Mouse (Mus musculus): ENCODE results near the gene Pnpla6. TPM values are rescaled to one million over a fixed set of nuclear protein-coding genes. Genes with fewer than 3 reads are reported as not detected.

Pnpla6 gene
- 40.4 and 43.1 TPM in 2 replicates for polyA plus RNA-seq (2015; fragmentation: Nextera tagmentation; extraction: Ambion mirVana)

DNA sequence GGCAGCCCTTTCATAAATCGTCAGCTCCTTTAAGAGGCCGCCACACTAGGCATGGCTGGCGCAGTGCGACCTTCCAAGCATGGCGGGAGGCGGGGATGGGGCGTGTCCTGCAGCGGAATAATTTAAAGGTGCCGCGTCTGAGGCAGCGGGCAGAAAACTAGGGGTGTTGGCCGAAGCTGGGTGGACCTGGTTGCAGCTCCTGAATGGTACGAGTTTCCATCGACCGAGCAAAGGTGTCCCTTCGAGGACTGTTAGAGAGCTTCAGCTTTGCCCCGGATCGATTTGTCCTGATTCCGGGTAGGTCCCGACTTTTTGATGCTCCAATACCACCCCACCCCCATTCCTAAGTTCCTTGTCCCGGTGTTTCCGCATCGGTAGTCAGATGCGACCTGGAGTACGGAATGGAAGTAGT lies at the start of gene Pnpla6:
Gene Pnpla6 (plus strand): TSS at position 125 of the 412 bp plus-strand sequence.

DNA sequence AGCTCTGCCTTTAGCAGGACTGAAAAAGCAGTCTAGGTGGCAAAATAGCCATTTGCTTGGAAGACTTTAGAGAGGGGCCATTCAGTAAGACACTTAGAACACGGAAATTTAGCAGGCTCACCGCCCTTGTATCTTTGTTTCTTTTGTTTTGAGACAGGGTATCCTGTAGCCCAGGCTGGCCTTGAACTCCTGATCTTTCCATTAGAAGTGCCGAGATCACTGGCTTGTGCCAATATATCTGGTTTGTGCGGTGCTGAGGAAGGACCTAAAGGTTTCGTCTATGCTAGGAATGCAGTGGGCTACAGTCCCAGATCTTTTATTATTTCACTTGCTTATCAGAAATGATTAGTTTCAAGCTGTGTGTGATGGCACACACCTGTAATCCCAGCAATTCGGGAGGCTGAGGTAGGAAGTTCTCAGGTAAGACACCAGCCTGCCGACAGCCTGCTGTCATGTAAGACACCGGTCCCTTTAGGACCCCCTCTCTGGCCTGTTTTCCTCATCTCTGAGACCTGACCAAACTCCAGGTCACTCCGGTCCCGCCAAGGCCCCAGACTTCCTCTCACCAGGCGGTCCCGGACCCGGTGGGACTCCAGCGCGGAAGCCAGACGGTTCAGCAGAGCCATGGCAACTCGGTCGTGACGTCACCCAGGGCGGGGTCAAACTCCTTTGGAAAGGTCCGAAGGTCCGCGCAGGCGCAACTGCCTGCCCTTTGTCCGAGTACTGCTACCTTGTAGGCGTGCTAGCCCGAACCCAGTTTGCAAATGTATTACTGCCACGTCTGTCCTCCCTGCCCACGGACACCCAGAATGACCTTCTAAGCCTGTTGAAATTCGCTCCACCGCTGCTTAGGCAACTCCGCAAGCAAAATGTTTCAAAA lies 47.9 kb upstream of the Pnpla6 start, which contains the start of gene Pex11g:
Gene Pex11g (minus strand): TSS at position 675 of the 880 bp plus-strand sequence.

DNA sequence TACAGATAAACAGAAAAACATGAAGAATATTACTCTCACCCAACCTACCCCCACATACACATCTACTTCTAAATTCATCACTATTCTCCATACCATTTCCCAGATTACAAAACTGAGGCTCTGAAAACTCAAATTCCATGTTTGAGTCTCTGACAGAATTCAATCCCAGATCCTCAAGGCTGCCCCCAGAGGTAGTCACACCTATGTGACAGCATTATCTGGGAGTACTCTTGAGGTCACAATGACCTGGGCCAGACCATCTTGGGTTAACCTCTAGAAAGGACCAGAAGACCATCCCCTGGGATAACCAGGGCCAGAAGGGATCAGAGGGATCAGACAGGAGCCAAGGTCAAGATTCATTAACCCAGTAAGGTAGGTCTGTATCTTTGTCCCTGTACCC lies 44.6 kb upstream of the Pnpla6 start, which contains the start of gene Tex45:
Gene Tex45 (plus strand): TSS at position 301 of the 400 bp plus-strand sequence.

DNA sequence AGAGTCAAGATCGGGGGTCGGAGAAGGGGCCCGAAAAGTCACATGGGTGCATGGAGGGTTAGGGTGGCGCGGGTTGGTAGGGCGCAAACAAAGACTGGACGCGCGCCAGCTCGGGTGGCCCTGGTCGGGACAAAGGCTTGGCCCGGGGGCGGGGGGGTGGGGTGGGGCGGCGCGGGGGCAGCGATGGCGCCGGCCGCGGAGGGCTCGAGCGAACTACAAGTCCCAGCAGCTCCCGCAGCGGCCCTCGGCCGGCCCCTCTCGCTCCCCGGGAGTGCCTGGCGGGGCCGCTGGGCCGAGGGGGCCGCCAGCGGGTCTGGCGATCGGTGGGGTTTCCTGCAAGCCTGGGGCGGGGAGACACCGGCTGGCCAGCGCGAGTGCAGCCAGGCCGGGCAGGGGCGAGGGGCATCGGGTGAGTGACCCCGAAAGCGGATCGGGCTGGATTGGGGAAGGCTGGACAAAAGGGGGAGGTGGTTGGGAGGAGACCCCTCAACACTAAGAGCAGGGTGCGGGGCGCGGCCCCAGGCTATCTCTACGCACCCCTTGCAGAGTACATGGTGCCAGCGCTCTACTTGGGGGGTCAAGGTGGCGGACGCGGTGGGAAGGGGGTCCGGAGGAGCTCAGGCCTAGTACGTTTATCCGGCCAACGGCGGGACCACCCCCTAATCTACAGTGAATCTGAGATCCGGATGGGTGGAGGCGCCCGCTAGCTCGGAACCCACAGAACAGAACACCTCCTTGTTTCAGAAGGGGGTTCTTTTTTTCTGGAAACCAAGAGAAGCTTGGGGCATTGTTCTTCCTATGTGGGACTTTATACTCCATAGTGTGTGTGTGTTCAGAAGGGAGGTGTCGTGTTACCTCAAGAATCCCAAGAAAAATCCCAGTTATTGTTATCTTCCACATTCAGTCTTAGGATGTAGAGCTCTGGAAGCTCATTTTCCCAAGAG lies 22.0 kb upstream of the Pnpla6 start, which contains the start of gene Zfp358:
Gene Zfp358 (plus strand): TSS at position 238 of the 944 bp plus-strand sequence.

DNA sequence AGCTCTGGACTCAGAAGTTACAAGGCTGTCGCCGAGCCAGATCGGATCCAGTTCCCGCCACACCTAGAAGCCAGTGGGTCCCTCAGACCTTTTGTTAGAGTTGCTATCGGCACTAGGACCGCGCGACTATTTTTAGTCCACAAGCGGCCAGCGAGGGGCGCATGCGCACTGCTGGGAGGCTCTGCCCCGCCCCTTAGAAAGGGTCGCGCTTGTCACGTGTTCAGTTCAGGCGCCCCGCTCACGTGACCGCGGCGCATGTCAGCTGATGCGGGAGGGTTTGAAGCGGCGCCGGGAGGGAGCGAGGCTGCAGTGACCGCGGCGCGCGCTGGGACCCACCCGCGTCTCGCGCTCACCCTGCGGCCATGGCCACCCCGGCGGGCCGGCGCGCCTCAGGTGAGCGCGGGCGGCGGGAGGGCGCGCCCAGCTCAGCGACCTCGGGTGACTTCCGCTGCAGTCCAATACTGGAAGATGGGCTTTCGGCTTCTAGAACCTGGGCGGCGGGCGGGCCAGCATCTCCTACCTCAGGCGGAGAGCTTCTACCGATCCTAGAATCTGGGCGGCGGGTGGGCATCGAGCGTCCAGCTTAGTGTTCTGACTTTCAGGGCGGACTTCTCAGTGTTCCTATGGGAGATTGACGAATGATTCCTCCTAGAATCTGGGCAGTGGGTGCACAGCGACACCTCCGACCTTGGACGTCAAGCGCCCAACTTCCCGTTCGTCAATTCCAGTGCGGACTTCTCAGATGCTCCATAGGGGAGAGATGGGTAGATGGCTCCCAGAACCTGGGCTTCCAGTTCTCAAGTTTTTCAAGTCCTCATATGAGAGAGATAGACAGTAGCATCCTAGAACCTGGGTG lies 14.7 kb upstream of the Pnpla6 start, which contains the start of gene Mcoln1:
Gene Mcoln1 (plus strand): TSS at position 223 of the 856 bp plus-strand sequence.

DNA sequence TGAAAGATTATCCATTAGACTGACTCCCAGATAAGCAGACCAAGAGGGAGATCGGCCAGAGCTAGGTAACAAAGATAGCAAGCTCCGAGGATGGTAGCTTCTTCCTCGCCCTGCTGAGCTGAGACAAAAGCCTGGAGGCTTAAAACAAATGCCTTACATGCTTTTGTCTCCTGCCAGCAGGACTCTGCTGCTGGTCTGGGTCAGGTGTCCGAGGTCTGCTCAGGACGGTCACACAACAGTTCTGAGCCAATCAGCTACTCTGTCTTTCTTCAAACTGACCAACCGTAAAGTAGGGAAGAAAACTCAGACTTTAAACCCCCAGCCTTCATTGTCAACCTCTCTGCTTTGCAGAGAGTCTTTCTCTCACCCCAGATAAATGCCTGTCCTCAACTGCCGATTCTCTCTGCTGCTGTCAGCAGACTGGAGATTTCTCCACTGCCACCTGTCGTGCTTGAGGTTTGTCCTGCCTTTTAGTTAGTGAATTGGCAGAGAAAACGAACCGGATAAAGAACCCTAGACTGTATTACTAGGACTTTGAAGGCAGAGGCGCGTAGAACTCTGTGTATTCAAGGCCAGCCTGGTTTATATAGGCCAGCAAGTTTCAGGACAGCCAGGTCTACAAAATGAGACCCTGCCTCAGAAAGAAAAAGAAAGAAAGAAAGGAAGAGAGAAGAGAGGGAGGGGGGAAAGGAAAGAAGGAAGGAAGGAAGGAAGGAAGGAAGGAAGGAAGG lies 52.6 kb downstream of the Pnpla6 start, which contains the start of gene C330021F23Rik:
Gene C330021F23Rik (plus strand): TSS at position 350 of the 731 bp plus-strand sequence.

DNA sequence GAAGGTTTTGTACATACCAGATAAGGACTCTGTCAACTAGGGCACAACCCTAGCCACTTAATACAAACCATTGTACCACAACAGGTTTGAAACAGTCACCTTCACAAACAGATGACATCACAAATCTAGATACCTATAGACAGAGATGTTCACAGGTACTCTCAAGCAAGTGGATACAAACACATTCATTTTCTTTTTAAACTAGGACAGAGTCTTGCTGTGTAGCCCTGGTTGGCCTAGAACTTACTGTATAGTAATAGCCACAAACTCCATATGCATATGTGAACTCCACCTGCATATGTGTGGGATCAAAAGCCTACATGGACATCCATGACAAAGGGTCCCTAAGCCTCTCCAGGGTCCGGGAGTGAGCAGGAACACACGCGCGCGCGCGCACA lies 71.8 kb downstream of the Pnpla6 start, which contains the start of gene Camsap3:
Gene Camsap3 (plus strand): TSS at position 301 of the 398 bp plus-strand sequence.

Other genes starting within 250 kb of the Pnpla6 start
- gene Insr, start 235.8 kb upstream of the Pnpla6 start, polyA plus RNA-seq (2015; fragmentation: Nextera tagmentation; extraction: Ambion mirVana): 34.6 and 40.9 TPM in 2 replicates
- gene A430078G23Rik, start 162.0 kb upstream of the Pnpla6 start, polyA plus RNA-seq (2015; fragmentation: Nextera tagmentation; extraction: Ambion mirVana): 0.17 TPM in 1 of 2 replicates, not detected in the other
- 6.7 and 8.3 TPM in 2 replicates for gene Arhgef18, start 122.4 kb upstream of the Pnpla6 start, polyA plus RNA-seq (2015; fragmentation: Nextera tagmentation; extraction: Ambion mirVana)
- gene Pex11g, start 47.7 kb upstream of the Pnpla6 start, polyA plus RNA-seq (2015; fragmentation: Nextera tagmentation; extraction: Ambion mirVana): 2.4 and 3.3 TPM in 2 replicates
- 0.67 and 1.0 TPM in 2 replicates for gene Tex45, start 44.5 kb upstream of the Pnpla6 start, polyA plus RNA-seq (2015; fragmentation: Nextera tagmentation; extraction: Ambion mirVana)
- gene Zfp358, start 22.2 kb upstream of the Pnpla6 start, polyA plus RNA-seq (2015; fragmentation: Nextera tagmentation; extraction: Ambion mirVana): 44.1 and 45.6 TPM in 2 replicates
- 81.0 and 92.5 TPM in 2 replicates for gene Mcoln1, start 14.9 kb upstream of the Pnpla6 start, polyA plus RNA-seq (2015; fragmentation: Nextera tagmentation; extraction: Ambion mirVana)
- gene C330021F23Rik, start 52.6 kb downstream of the Pnpla6 start, polyA plus RNA-seq (2015; fragmentation: Nextera tagmentation; extraction: Ambion mirVana): 0.53 TPM in 1 of 2 replicates, not detected in the other
- 36.5 and 42.6 TPM in 2 replicates for gene Camsap3, start 71.9 kb downstream of the Pnpla6 start, polyA plus RNA-seq (2015; fragmentation: Nextera tagmentation; extraction: Ambion mirVana)
- gene Xab2, start 105.9 kb downstream of the Pnpla6 start, polyA plus RNA-seq (2015; fragmentation: Nextera tagmentation; extraction: Ambion mirVana): 33.8 and 39.0 TPM in 2 replicates
- gene Pet100, start 106.2 kb downstream of the Pnpla6 start, polyA plus RNA-seq (2015; fragmentation: Nextera tagmentation; extraction: Ambion mirVana): 99.6 and 101 TPM in 2 replicates
- 3.1 and 4.0 TPM in 2 replicates for gene Pcp2, start 110.2 kb downstream of the Pnpla6 start, polyA plus RNA-seq (2015; fragmentation: Nextera tagmentation; extraction: Ambion mirVana)
- 24.9 and 27.4 TPM in 2 replicates for gene Stxbp2, start 115.6 kb downstream of the Pnpla6 start, polyA plus RNA-seq (2015; fragmentation: Nextera tagmentation; extraction: Ambion mirVana)
- gene Retn, start 140.4 kb downstream of the Pnpla6 start, polyA plus RNA-seq (2015; fragmentation: Nextera tagmentation; extraction: Ambion mirVana): 0.58 and 0.90 TPM in 2 replicates
- gene Mcemp1, start 150.4 kb downstream of the Pnpla6 start, polyA plus RNA-seq (2015; fragmentation: Nextera tagmentation; extraction: Ambion mirVana): 0.25 TPM in 1 of 2 replicates, not detected in the other
- gene Fcor, start 157.0 kb downstream of the Pnpla6 start, polyA plus RNA-seq (2015; fragmentation: Nextera tagmentation; extraction: Ambion mirVana): 35.1 and 36.4 TPM in 2 replicates
- gene Trappc5, start 160.9 kb downstream of the Pnpla6 start, polyA plus RNA-seq (2015; fragmentation: Nextera tagmentation; extraction: Ambion mirVana): 46.7 and 48.8 TPM in 2 replicates
- gene Fcer2a, start 178.8 kb downstream of the Pnpla6 start, polyA plus RNA-seq (2015; fragmentation: Nextera tagmentation; extraction: Ambion mirVana): 0.22 and 0.28 TPM in 2 replicates
- gene Clec4g, start 205.3 kb downstream of the Pnpla6 start, polyA plus RNA-seq (2015; fragmentation: Nextera tagmentation; extraction: Ambion mirVana): not detected in 2 replicates
- not detected in 2 replicates for gene Cd209a, start 233.6 kb downstream of the Pnpla6 start, polyA plus RNA-seq (2015; fragmentation: Nextera tagmentation; extraction: Ambion mirVana)

Data from neural tube, postnatal 0 days (tissue).